Mouse (Mus musculus) lung, postnatal 0 days (tissue): ENCODE results near the gene Uncx.

Experiments used
- CTCF ChIP-seq: IDR thresholded peaks from 2 replicates; pipeline ENCODE4 v1.5.1; 2016; ENCODE audit warnings: antibody characterized with exemption, mild to moderate bottlenecking
- EP300 ChIP-seq: IDR thresholded peaks from 2 replicates; pipeline ENCODE4 v1.6.1; 2016; ENCODE audit warnings: antibody characterized with exemption, mild to moderate bottlenecking, control low read depth

- peak; percentile 35 for TF ChIP-seq CTCF
- no peak for TF ChIP-seq EP300
Measured at GRCm38 (mm10) chr5:139566640-139567399, 23.5 kb downstream of the Uncx start.
